Mouse (Mus musculus) liver, postnatal 0 days (tissue): ENCODE results near the gene Phldb1. TPM values are rescaled to one million over a fixed set of nuclear protein-coding genes. Genes with fewer than 3 reads are reported as not detected.

Experiments used
- ATAC-seq: fragments of 200-750 bp; cut with Nextera tagmentation; 2 replicates; pipeline ENCODE4 v1.8.0; 2017; ENCODE audit warnings: mild to moderate bottlenecking, moderate library complexity
- DNase-seq: peaks from one replicate; pipeline ENCODE4 v3.0.0-alpha.2; 2016
- H3K27ac ChIP-seq: fragments of 300-500 bp; sonication (generic); 2 replicates; pipeline ENCODE4 v1.5.1; 2014; ENCODE audit warnings: antibody characterized with exemption, moderate library complexity, mild to moderate bottlenecking, low read depth
- H3K27me3 ChIP-seq: fragments of 300-500 bp; sonication (generic); 2 replicates; pipeline ENCODE4 v1.6.1; 2014; ENCODE audit warnings: low read length, control low read depth, mixed read lengths; ENCODE audit not compliant: insufficient read depth
- H3K36me3 ChIP-seq: fragments of 300-500 bp; sonication (generic); replicated peaks from 2 replicates; pipeline ENCODE4 v1.6.1; 2014; ENCODE audit warnings: mild to moderate bottlenecking, control low read depth, low read length, moderate library complexity, mixed read lengths; ENCODE audit not compliant: insufficient read depth
- H3K4me1 ChIP-seq: fragments of 300-500 bp; sonication (generic); 2 replicates; pipeline ENCODE4 v1.6.1; 2014; ENCODE audit warnings: antibody characterized with exemption, mild to moderate bottlenecking, control low read depth; ENCODE audit not compliant: insufficient read depth
- H3K4me2 ChIP-seq: fragments of 300-500 bp; sonication (generic); 2 replicates; pipeline ENCODE4 v1.6.1; 2014; ENCODE audit warnings: low read depth, mild to moderate bottlenecking, low read length, moderate library complexity, mixed read lengths
- H3K4me3 ChIP-seq: fragments of 300-500 bp; sonication (generic); 2 replicates; pipeline ENCODE4 v1.5.1; 2014; ENCODE audit warnings: low read depth, low read length
- H3K9ac ChIP-seq: fragments of 300-500 bp; sonication (generic); replicated peaks from 2 replicates; pipeline ENCODE4 v1.6.1; 2014; ENCODE audit warnings: mild to moderate bottlenecking, moderate library complexity
- H3K9me3 ChIP-seq: fragments of 300-500 bp; sonication (generic); 2 replicates; pipeline ENCODE4 v1.6.1; 2016; ENCODE audit warnings: mild to moderate bottlenecking, control low read depth, low read length, mixed read lengths
- CTCF ChIP-seq: sonication (generic); IDR thresholded peaks from 2 replicates; pipeline ENCODE4 v1.5.1; 2016; ENCODE audit warnings: antibody characterized with exemption, low read depth
- EP300 ChIP-seq: IDR thresholded peaks from 2 replicates; pipeline ENCODE4 v1.6.1; 2016; ENCODE audit warnings: antibody characterized with exemption, low read depth, mild to moderate bottlenecking
- WGBS: fragments of 180-500 bp; shearing (Covaris S2); extraction: QIAGEN DNeasy Blood & Tissue Kit; methylation state at CpG from one replicate; pipeline ENCODE4 v1.1.7; 2014; ENCODE audit not compliant: insufficient replicate concordance; 5-methylcytosine and 5-hydroxymethylcytosine counted together
- polyA plus RNA-seq: library from polyadenylated mRNA; unstranded; fragments of >200 nt; fragmentation: Nextera tagmentation; extraction: Ambion mirVana; gene quantifications from 2 replicates; pipeline ENCODE4 v1.2.1, GENCODE M21; 2015

Gene Phldb1
- polyA plus RNA-seq, 1 experiment from 2014 or later = 2.2 TPM

DNA sequence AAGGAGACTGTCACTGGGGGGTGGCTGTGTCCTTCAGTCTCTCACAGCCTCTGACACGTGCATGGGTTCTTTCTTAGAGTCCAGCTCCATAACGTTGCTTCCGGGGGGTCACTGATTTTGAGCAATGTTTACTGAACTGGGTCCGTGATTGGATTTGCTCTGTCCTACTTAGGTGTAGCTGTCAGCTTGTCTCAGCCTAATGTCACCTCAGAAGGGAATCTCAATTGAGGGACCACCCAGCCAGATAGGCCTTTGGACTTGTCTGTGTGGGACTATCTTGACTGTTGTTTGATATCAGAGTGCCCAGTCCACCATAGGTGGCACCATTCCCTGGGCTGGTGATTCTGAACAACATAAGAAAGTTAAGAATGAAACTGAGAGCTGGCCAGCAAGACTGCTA lies 81.1 kb downstream of the Phldb1 start:
- no peaks in the 10 kb centered on the region for H3K27me3 ChIP-seq
- no peak overlapping the region for H3K9ac ChIP-seq
- H3K4me1 ChIP-seq = peaks cover 4% of the 10 kb centered on the region; the same call in 1 of the 2 replicates
- ATAC-seq (no peak), DNase-seq (no peak)
- no peak overlapping the region for H3K4me3 ChIP-seq
- H3K9me3 ChIP-seq = no peaks in the 10 kb centered on the region
- no peaks in the 10 kb centered on the region for H3K36me3 ChIP-seq
- 72% methylated on average over 4 of the region's 4 CpGs for WGBS
- TF ChIP-seq EP300 = no peak
- no peak for TF ChIP-seq CTCF
- no peak overlapping the region for H3K27ac ChIP-seq
- no peak overlapping the region for H3K4me2 ChIP-seq

DNA sequence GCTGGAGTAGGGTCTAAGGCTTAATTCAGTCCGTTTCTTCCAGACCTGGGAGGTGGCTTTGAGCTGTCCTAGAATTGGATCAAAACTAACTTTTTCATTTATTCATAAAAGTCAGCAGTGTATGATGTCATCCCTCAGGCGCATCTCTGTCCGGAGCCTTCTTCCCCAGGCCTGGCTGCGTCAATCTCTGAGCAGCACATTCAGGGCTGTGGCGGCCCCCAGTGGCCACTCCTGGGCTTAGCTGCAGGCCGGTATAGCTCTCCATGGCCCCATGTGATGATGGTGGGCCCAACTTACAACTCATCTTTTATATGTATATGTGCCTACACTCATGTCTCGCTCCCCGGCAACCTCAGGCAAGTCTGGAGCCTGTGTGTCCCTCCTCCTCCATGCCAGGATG lies 83.0 kb downstream of the Phldb1 start:
- peak; percentile 82 for DNase-seq
- no peak overlapping the region for H3K4me2 ChIP-seq

DNA sequence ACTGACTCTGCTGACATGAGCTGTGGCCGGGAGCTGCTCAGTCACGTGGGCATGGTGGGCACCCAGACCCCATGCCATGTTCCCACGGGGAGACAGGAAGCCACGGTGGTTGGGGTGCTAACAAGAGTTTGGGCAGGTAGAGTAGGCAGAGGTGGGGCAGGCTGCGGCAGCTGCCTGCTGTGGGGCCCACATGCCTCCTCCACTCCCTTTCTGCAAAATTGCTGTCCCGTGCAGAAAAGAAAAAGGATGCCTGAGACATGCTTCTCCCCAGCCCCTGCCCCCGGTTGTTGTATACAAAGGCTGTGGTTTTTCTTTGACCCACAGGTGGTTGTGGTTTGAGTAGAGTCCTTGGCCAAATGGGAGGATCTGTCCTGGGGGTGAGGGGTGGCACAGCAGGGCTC lies 86.1 kb downstream of the Phldb1 start:
- Histone ChIP-seq H3K4me1 (0 out of 2 replicates have a peak, but pooled peaks cover 5% of the 10 kb centered on the region), H3K4me2 (no peak overlapping the region), H3K27me3 (no peaks in the 10 kb centered on the region), H3K4me3 (no peak overlapping the region), H3K36me3 (no peaks in the 10 kb centered on the region), H3K9ac (no peak overlapping the region), H3K27ac (no peak overlapping the region), H3K9me3 (no peaks in the 10 kb centered on the region)
- DNase-seq (no peak), ATAC-seq (no peak)
- 29% methylated on average over 7 of the region's 7 CpGs for WGBS
- TF ChIP-seq CTCF (no peak), EP300 (no peak)

More for the DNA sequence above, 83.0 kb downstream of the Phldb1 start:
- Histone ChIP-seq H3K9me3 (no peaks in the 10 kb centered on the region), H3K27me3 (no peaks in the 10 kb centered on the region), H3K9ac (no peak overlapping the region), H3K4me1 (peaks cover 4% of the 10 kb centered on the region; the same call in 1 of the 2 replicates), H3K36me3 (no peaks in the 10 kb centered on the region), H3K27ac (no peak overlapping the region), H3K4me3 (no peak overlapping the region)
- WGBS = 10% methylated on average over 8 of the region's 8 CpGs
- ATAC-seq = peak; percentile 83
- TF ChIP-seq CTCF = peak; percentile 92
- TF ChIP-seq EP300 = no peak

DNA sequence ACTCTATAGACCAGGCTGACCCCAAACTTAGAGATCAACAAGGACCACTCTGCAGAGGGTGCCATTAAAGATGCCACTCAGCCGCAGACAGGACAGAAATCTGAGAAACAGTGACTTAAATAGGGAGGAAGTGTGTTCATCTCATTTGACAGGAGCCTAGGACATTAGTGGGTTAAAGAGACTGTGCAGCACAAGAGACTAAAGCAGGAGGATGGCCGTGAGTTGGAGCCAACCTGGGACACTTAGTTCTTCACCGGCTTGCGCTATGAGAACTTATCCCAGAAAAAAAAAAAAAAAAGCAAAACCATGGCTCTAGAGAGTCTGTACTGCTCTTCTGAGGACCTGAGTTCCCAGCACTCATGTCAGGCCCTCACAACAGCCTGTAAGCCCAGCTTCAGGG lies 87.3 kb downstream of the Phldb1 start:
- H3K9me3 ChIP-seq = no peaks in the 10 kb centered on the region
- TF ChIP-seq EP300 = no peak
- no peak for TF ChIP-seq CTCF
- H3K4me1 ChIP-seq = 0 out of 2 replicates have a peak, but pooled peaks cover 5% of the 10 kb centered on the region
- no peak overlapping the region for H3K4me3 ChIP-seq
- H3K9ac ChIP-seq = no peak overlapping the region
- DNase-seq = no peak
- H3K27ac ChIP-seq = no peak overlapping the region
- no peak for ATAC-seq
- H3K36me3 ChIP-seq = no peaks in the 10 kb centered on the region
- H3K4me2 ChIP-seq = no peak overlapping the region
- no peaks in the 10 kb centered on the region for H3K27me3 ChIP-seq
- 84% methylated on average over 4 of the region's 4 CpGs for WGBS

DNA sequence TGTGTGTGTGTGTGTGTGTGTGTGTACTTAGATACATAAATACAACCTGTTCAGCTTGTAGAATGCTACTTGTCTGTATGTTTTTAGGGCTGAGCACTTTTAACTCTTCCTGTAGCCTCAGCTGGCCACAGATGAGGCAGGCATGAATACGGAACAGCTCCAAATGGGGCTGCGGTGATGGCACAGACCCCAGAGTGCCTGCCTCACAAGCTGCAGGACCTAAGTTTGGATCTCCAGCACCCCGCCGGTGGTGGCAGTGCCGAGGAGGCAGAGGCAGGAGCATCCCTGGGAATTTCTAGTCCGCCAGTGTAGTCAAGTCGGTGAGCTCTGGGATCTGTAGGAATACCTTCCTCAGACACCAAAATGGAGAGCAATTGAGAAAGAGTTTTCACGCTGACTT lies 88.0 kb downstream of the Phldb1 start:
- no peak for ATAC-seq

DNA sequence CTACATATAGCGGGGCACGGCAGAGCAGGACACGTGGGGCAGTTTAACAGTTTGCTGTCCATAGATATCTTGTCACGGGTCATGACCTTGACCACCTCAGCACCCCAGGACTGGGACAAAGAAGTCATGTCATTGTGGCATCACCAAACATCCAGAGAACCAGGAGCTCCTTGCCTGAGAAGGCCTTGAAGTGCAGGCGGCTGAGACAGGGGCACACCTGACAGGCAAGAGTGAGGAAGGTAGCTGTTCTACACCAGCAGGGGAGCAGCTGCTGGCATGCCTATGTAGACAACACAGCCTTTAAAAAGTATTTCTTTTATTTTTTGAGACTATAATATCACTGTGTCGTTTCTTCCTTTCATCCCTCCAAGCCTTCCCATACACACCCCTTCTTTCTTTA lies 88.6 kb downstream of the Phldb1 start:
- Histone ChIP-seq H3K9me3 (no peaks in the 10 kb centered on the region), H3K36me3 (no peaks in the 10 kb centered on the region), H3K4me3 (no peak overlapping the region), H3K4me2 (peak overlapping the region; percentile 48), H3K9ac (no peak overlapping the region), H3K27ac (peak overlapping the region; percentile 29; the same call in 1 of the 2 replicates), H3K4me1 (0 out of 2 replicates have a peak, but pooled peaks cover 5% of the 10 kb centered on the region), H3K27me3 (no peaks in the 10 kb centered on the region)
- DNase-seq (no peak), ATAC-seq (no peak)
- 51% methylated on average over 6 of the region's 6 CpGs for WGBS
- TF ChIP-seq EP300 = no peak
- TF ChIP-seq CTCF = no peak

More for the DNA sequence above, 88.0 kb downstream of the Phldb1 start:
- H3K4me2 ChIP-seq = no peak overlapping the region
- DNase-seq = no peak
- H3K36me3 ChIP-seq = no peaks in the 10 kb centered on the region
- no peaks in the 10 kb centered on the region for H3K9me3 ChIP-seq
- H3K4me3 ChIP-seq = no peak overlapping the region
- 0 out of 2 replicates have a peak, but pooled peaks cover 5% of the 10 kb centered on the region for H3K4me1 ChIP-seq
- H3K9ac ChIP-seq = no peak overlapping the region
- H3K27me3 ChIP-seq = no peaks in the 10 kb centered on the region
- TF ChIP-seq EP300 = no peak
- 83% methylated on average over 8 of the region's 8 CpGs for WGBS
- H3K27ac ChIP-seq = no peak overlapping the region

DNA sequence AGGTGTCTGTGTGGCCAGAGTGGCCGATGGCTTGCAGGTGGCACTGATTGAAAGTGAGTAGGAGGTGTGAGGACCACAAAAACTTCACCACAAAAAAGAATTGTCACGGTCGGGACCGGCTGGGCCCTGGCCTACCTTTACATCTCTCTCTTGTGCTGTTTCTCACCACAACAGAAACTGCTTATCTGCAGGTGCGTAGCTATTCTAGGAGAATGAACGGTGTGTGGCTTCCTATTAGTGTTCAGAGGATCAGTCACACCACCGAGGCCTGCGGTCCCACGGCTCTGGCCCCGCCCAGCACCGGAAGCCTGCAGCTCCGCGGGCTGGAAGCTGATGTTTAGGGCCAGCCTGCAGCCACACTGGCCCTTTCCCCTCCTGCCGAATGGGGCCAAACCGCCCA lies 89.1 kb downstream of the Phldb1 start:
- no peak overlapping the region for H3K4me3 ChIP-seq
- peak overlapping the region; percentile 29; the same call in 1 of the 2 replicates for H3K27ac ChIP-seq
- no peaks in the 10 kb centered on the region for H3K27me3 ChIP-seq
- no peak overlapping the region for H3K9ac ChIP-seq
- ATAC-seq (0 out of 2 replicates have a peak, but pooled peaks have one; percentile 38), DNase-seq (peak; percentile 56)
- no peaks in the 10 kb centered on the region for H3K36me3 ChIP-seq
- peak overlapping the region; percentile 48 for H3K4me2 ChIP-seq
- H3K9me3 ChIP-seq = no peaks in the 10 kb centered on the region
- 0 out of 2 replicates have a peak, but pooled peaks cover 5% of the 10 kb centered on the region for H3K4me1 ChIP-seq
- TF ChIP-seq CTCF (no peak), EP300 (no peak)
- 33% methylated on average over 15 of the region's 15 CpGs for WGBS
